Mouse (Mus musculus): Measurements from ENCODE around the gene Rad51b.

DNA sequence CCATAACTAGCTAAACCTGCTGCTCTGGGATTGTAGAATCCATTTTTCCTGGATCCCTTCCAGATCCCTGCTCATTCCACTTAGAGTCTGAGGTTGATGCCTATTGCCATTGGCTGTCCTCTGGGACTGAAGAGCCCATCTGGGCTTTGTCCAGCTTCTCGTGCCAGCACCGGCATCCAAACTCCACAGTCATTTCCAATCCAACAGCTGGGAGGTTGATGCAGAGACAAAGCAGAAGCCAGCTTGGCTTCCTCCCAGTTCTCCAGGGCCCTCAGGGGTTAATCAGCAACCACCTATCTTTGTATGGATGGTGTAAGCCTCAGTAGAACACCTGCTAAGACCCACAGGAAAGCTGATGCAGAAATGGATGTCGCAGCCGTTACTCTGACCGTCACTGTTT, 524.8 kb downstream of the Rad51b start:
- TF ChIP-seq EP300 (IDR thresholded peaks at IDR 0.05; ENCODE audit: insufficient read depth, low read depth, low read length) = 0 out of 2 replicates have a peak, but pooled peaks have one; percentile 16
- TF ChIP-seq POLR2A (IDR thresholded peaks at IDR 0.05; ENCODE audit: insufficient read depth, low read depth, low read length) = no peak

All from heart, adult 2 months (tissue).